Mouse (Mus musculus): ENCODE data around the gene Alb. TPM values are rescaled to one million over a fixed set of nuclear protein-coding genes. Genes with fewer than 3 reads are reported as not detected.

The Alb gene
- polyA plus RNA-seq, 1 experiment: not detected

- H3K27me3 ChIP-seq (replicated peaks): no peaks in the 10 kb centered on the region
- H3K9me3 ChIP-seq: no peaks in the 10 kb centered on the region
- TF ChIP-seq FLI1 (IDR thresholded peaks at IDR 0.05; ENCODE audit: low read length): no peak
- no peak overlapping the region for H3K4me3 ChIP-seq (replicated peaks)
- H3K4me1 ChIP-seq: no peaks in the 10 kb centered on the region
- no peaks in the 10 kb centered on the region for H3K36me3 ChIP-seq (replicated peaks; ENCODE audit: low read length)
Observed at GRCm38 (mm10) chr5:90457241-90457640, 3.5 kb upstream of the Alb start.

GRCm38 (mm10) chr5:90458727-90459126 lies 2.0 kb upstream of the Alb start:
- Histone ChIP-seq H3K4me3 (replicated peaks) (no peak overlapping the region), H3K9me3 (no peaks in the 10 kb centered on the region), H3K27me3 (replicated peaks) (no peaks in the 10 kb centered on the region), H3K4me1 (no peaks in the 10 kb centered on the region), H3K36me3 (replicated peaks; ENCODE audit: low read length) (no peaks in the 10 kb centered on the region)
- TF ChIP-seq GATA1 (IDR thresholded peaks at IDR 0.05; ENCODE audit: borderline replicate concordance, low read length): no peak
- TF ChIP-seq FLI1 (IDR thresholded peaks at IDR 0.05; ENCODE audit: low read length): no peak

GRCm38 (mm10) chr5:90466806-90467205 lies 6.1 kb downstream of the Alb start:
- Histone ChIP-seq H3K4me1 (no peaks in the 10 kb centered on the region), H3K27me3 (replicated peaks) (no peaks in the 10 kb centered on the region), H3K9me3 (no peaks in the 10 kb centered on the region), H3K36me3 (replicated peaks; ENCODE audit: low read length) (no peaks in the 10 kb centered on the region), H3K4me3 (replicated peaks) (no peak overlapping the region)
- TF ChIP-seq GATA1 (IDR thresholded peaks at IDR 0.05; ENCODE audit: borderline replicate concordance, low read length) (no peak), FLI1 (IDR thresholded peaks at IDR 0.05; ENCODE audit: low read length) (no peak)

GRCm38 (mm10) chr5:90467245-90467644 lies 6.5 kb downstream of the Alb start:
- H3K4me3 ChIP-seq (replicated peaks): no peak overlapping the region
- H3K36me3 ChIP-seq (replicated peaks; ENCODE audit: low read length): no peaks in the 10 kb centered on the region
- H3K27me3 ChIP-seq (replicated peaks): no peaks in the 10 kb centered on the region
- H3K9me3 ChIP-seq: no peaks in the 10 kb centered on the region
- H3K4me1 ChIP-seq: no peaks in the 10 kb centered on the region
- no peak for TF ChIP-seq GATA1 (IDR thresholded peaks at IDR 0.05; ENCODE audit: borderline replicate concordance, low read length)
- no peak for TF ChIP-seq FLI1 (IDR thresholded peaks at IDR 0.05; ENCODE audit: low read length)

- no peaks in the 10 kb centered on the region for H3K9me3 ChIP-seq
- no peak overlapping the region for H3K4me3 ChIP-seq (replicated peaks)
- no peaks in the 10 kb centered on the region for H3K36me3 ChIP-seq (replicated peaks; ENCODE audit: low read length)
- TF ChIP-seq GATA1 (IDR thresholded peaks at IDR 0.05; ENCODE audit: borderline replicate concordance, low read length): no peak
- TF ChIP-seq FLI1 (IDR thresholded peaks at IDR 0.05; ENCODE audit: low read length): no peak
- no peaks in the 10 kb centered on the region for H3K27me3 ChIP-seq (replicated peaks)
- no peaks in the 10 kb centered on the region for H3K4me1 ChIP-seq
Observed at GRCm38 (mm10) chr5:90470836-90471235, 10.1 kb downstream of the Alb start.

GRCm38 (mm10) chr5:90473902-90474301 lies 13.2 kb downstream of the Alb start:
- H3K4me3 ChIP-seq (replicated peaks): no peak overlapping the region
- TF ChIP-seq FLI1 (IDR thresholded peaks at IDR 0.05; ENCODE audit: low read length): no peak
- TF ChIP-seq GATA1 (IDR thresholded peaks at IDR 0.05; ENCODE audit: borderline replicate concordance, low read length): no peak
- no peaks in the 10 kb centered on the region for H3K36me3 ChIP-seq (replicated peaks; ENCODE audit: low read length)

GRCm38 (mm10) chr5:90474369-90474768 lies 13.7 kb downstream of the Alb start:
- Histone ChIP-seq H3K27me3 (replicated peaks) (no peaks in the 10 kb centered on the region), H3K4me1 (no peaks in the 10 kb centered on the region), H3K9me3 (no peaks in the 10 kb centered on the region), H3K36me3 (replicated peaks; ENCODE audit: low read length) (no peaks in the 10 kb centered on the region), H3K4me3 (replicated peaks) (no peak overlapping the region)
- TF ChIP-seq GATA1 (IDR thresholded peaks at IDR 0.05; ENCODE audit: borderline replicate concordance, low read length) (no peak), FLI1 (IDR thresholded peaks at IDR 0.05; ENCODE audit: low read length) (no peak)

More at GRCm38 (mm10) chr5:90473902-90474301, 13.2 kb downstream of the Alb start:
- no peaks in the 10 kb centered on the region for H3K9me3 ChIP-seq
- no peaks in the 10 kb centered on the region for H3K4me1 ChIP-seq
- H3K27me3 ChIP-seq (replicated peaks): no peaks in the 10 kb centered on the region

GRCm38 (mm10) chr5:90476741-90477140 lies 16.0 kb downstream of the Alb start:
- no peaks in the 10 kb centered on the region for H3K9me3 ChIP-seq
- TF ChIP-seq FLI1 (IDR thresholded peaks at IDR 0.05; ENCODE audit: low read length) (no peak), GATA1 (IDR thresholded peaks at IDR 0.05; ENCODE audit: borderline replicate concordance, low read length) (no peak)
- no peaks in the 10 kb centered on the region for H3K36me3 ChIP-seq (replicated peaks; ENCODE audit: low read length)
- H3K27me3 ChIP-seq (replicated peaks): no peaks in the 10 kb centered on the region
- H3K4me1 ChIP-seq: no peaks in the 10 kb centered on the region
- H3K4me3 ChIP-seq (replicated peaks): no peak overlapping the region

GRCm38 (mm10) chr5:90477308-90478140 lies 16.8 kb downstream of the Alb start:
- TF ChIP-seq FLI1 (IDR thresholded peaks at IDR 0.05; ENCODE audit: low read length) (no peak), GATA1 (IDR thresholded peaks at IDR 0.05; ENCODE audit: borderline replicate concordance, low read length) (no peak)
- H3K36me3 ChIP-seq (replicated peaks; ENCODE audit: low read length): no peaks in the 10 kb centered on the region

GRCm38 (mm10) chr5:90478886-90479285 lies 18.2 kb downstream of the Alb start:
- H3K4me3 ChIP-seq (replicated peaks): no peak overlapping the region
- TF ChIP-seq GATA1 (IDR thresholded peaks at IDR 0.05; ENCODE audit: borderline replicate concordance, low read length) (no peak), FLI1 (IDR thresholded peaks at IDR 0.05; ENCODE audit: low read length) (no peak)
- no peaks in the 10 kb centered on the region for H3K9me3 ChIP-seq
- H3K36me3 ChIP-seq (replicated peaks; ENCODE audit: low read length): no peaks in the 10 kb centered on the region
- no peaks in the 10 kb centered on the region for H3K4me1 ChIP-seq
- H3K27me3 ChIP-seq (replicated peaks): no peaks in the 10 kb centered on the region

More at GRCm38 (mm10) chr5:90477308-90478140, 16.8 kb downstream of the Alb start:
- Histone ChIP-seq H3K9me3 (no peaks in the 10 kb centered on the region), H3K4me3 (replicated peaks) (no peak overlapping the region), H3K4me1 (no peaks in the 10 kb centered on the region), H3K27me3 (replicated peaks) (no peaks in the 10 kb centered on the region)
